Mouse (Mus musculus): ENCODE results near the gene Tecpr1. TPM values are rescaled to one million over a fixed set of nuclear protein-coding genes. Genes with fewer than 3 reads are reported as not detected.

The Tecpr1 gene
- polyA plus RNA-seq, 1 experiment from 2014 or later: 15.3 TPM

GRCm38 (mm10) chr5:144183248-144183559, 40.2 kb downstream of the Tecpr1 start:
- no peak overlapping the region for H3K4me2 ChIP-seq (ENCODE audit: low read length)
- WGBS: 73% methylated on average over 8 of the region's 8 CpGs
- H3K36me3 ChIP-seq (ENCODE audit: insufficient read depth, low read length): peaks cover 12% of the 10 kb centered on the region; the same call in 1 of the 2 replicates
- no peaks in the 10 kb centered on the region for H3K27me3 ChIP-seq (ENCODE audit: insufficient read depth, low read length)
- H3K4me1 ChIP-seq (replicated peaks; ENCODE audit: insufficient read depth, low read length): no peaks in the 10 kb centered on the region
- H3K9ac ChIP-seq (ENCODE audit: low read depth, low read length): no peak overlapping the region
- ATAC-seq (replicated peaks; ENCODE audit: low FRiP score, low read depth) (no peak), DNase-seq (ENCODE audit: low spot score) (no peak)
- H3K9me3 ChIP-seq (replicated peaks; ENCODE audit: low read length): no peaks in the 10 kb centered on the region
- H3K4me3 ChIP-seq (replicated peaks; ENCODE audit: low read depth, low read length): no peak overlapping the region
- TF ChIP-seq CTCF (IDR thresholded peaks at IDR 0.05; ENCODE audit: low read depth): no peak
- H3K27ac ChIP-seq: no peak overlapping the region

- WGBS: 71% methylated on average over 20 of the region's 20 CpGs
- Histone ChIP-seq H3K4me1 (replicated peaks; ENCODE audit: insufficient read depth, low read length) (no peaks in the 10 kb centered on the region), H3K27me3 (ENCODE audit: insufficient read depth, low read length) (no peaks in the 10 kb centered on the region), H3K36me3 (ENCODE audit: insufficient read depth, low read length) (peaks cover 11% of the 10 kb centered on the region; the same call in 1 of the 2 replicates), H3K9ac (ENCODE audit: low read depth, low read length) (no peak overlapping the region), H3K4me3 (replicated peaks; ENCODE audit: low read depth, low read length) (no peak overlapping the region), H3K9me3 (replicated peaks; ENCODE audit: low read length) (no peaks in the 10 kb centered on the region), H3K27ac (no peak overlapping the region), H3K4me2 (ENCODE audit: low read length) (no peak overlapping the region)
- TF ChIP-seq CTCF (IDR thresholded peaks at IDR 0.05; ENCODE audit: low read depth): no peak
- no peak for DNase-seq (ENCODE audit: low spot score)
- ATAC-seq (replicated peaks; ENCODE audit: low FRiP score, low read depth): no peak
Measured at GRCm38 (mm10) chr5:144182542-144183247, 40.7 kb downstream of the Tecpr1 start.

- Histone ChIP-seq H3K27ac (no peak overlapping the region), H3K27me3 (ENCODE audit: insufficient read depth, low read length) (no peaks in the 10 kb centered on the region), H3K36me3 (ENCODE audit: insufficient read depth, low read length) (peaks cover 12% of the 10 kb centered on the region; the same call in 1 of the 2 replicates), H3K4me1 (replicated peaks; ENCODE audit: insufficient read depth, low read length) (no peaks in the 10 kb centered on the region), H3K9ac (ENCODE audit: low read depth, low read length) (no peak overlapping the region), H3K9me3 (replicated peaks; ENCODE audit: low read length) (no peaks in the 10 kb centered on the region), H3K4me3 (replicated peaks; ENCODE audit: low read depth, low read length) (no peak overlapping the region), H3K4me2 (ENCODE audit: low read length) (no peak overlapping the region)
- DNase-seq (ENCODE audit: low spot score): no peak
- no peak for ATAC-seq (replicated peaks; ENCODE audit: low FRiP score, low read depth)
- 94% methylated on average over 7 of the region's 7 CpGs for WGBS
- no peak for TF ChIP-seq CTCF (IDR thresholded peaks at IDR 0.05; ENCODE audit: low read depth)
Measured at GRCm38 (mm10) chr5:144181249-144181648, 42.2 kb downstream of the Tecpr1 start.

- no peak for TF ChIP-seq CTCF (IDR thresholded peaks at IDR 0.05; ENCODE audit: low read depth)
- Histone ChIP-seq H3K27me3 (ENCODE audit: insufficient read depth, low read length) (no peaks in the 10 kb centered on the region), H3K9ac (ENCODE audit: low read depth, low read length) (no peak overlapping the region), H3K27ac (0 out of 2 replicates have a peak overlapping the region, but pooled peaks have one; percentile 16), H3K9me3 (replicated peaks; ENCODE audit: low read length) (no peaks in the 10 kb centered on the region), H3K4me2 (ENCODE audit: low read length) (no peak overlapping the region), H3K4me3 (replicated peaks; ENCODE audit: low read depth, low read length) (no peak overlapping the region), H3K4me1 (replicated peaks; ENCODE audit: insufficient read depth, low read length) (no peaks in the 10 kb centered on the region), H3K36me3 (ENCODE audit: insufficient read depth, low read length) (peaks cover 33% of the 10 kb centered on the region)
- WGBS: 38% methylated on average over 6 of the region's 6 CpGs
- peak; percentile 27 for DNase-seq (ENCODE audit: low spot score)
- ATAC-seq (replicated peaks; ENCODE audit: low FRiP score, low read depth): no peak
Measured at GRCm38 (mm10) chr5:144178216-144178615, 45.2 kb downstream of the Tecpr1 start.

GRCm38 (mm10) chr5:144173648-144174047, 49.8 kb downstream of the Tecpr1 start:
- H3K4me1 ChIP-seq (replicated peaks; ENCODE audit: insufficient read depth, low read length): no peaks in the 10 kb centered on the region
- DNase-seq (ENCODE audit: low spot score): no peak
- no peak for ATAC-seq (replicated peaks; ENCODE audit: low FRiP score, low read depth)
- peaks cover 39% of the 10 kb centered on the region for H3K36me3 ChIP-seq (ENCODE audit: insufficient read depth, low read length)
- no peaks in the 10 kb centered on the region for H3K9me3 ChIP-seq (replicated peaks; ENCODE audit: low read length)
- H3K4me3 ChIP-seq (replicated peaks; ENCODE audit: low read depth, low read length): no peak overlapping the region
- H3K9ac ChIP-seq (ENCODE audit: low read depth, low read length): no peak overlapping the region
- no peaks in the 10 kb centered on the region for H3K27me3 ChIP-seq (ENCODE audit: insufficient read depth, low read length)
- H3K27ac ChIP-seq: no peak overlapping the region
- WGBS: 84% methylated on average over 18 of the region's 18 CpGs
- no peak overlapping the region for H3K4me2 ChIP-seq (ENCODE audit: low read length)
- no peak for TF ChIP-seq CTCF (IDR thresholded peaks at IDR 0.05; ENCODE audit: low read depth)

- Histone ChIP-seq H3K9me3 (replicated peaks; ENCODE audit: low read length) (no peaks in the 10 kb centered on the region), H3K4me1 (replicated peaks; ENCODE audit: insufficient read depth, low read length) (no peaks in the 10 kb centered on the region), H3K36me3 (ENCODE audit: insufficient read depth, low read length) (peaks cover 23% of the 10 kb centered on the region; the same call in 1 of the 2 replicates), H3K27me3 (ENCODE audit: insufficient read depth, low read length) (no peaks in the 10 kb centered on the region), H3K27ac (0 out of 2 replicates have a peak overlapping the region, but pooled peaks have one; percentile 19), H3K4me3 (replicated peaks; ENCODE audit: low read depth, low read length) (no peak overlapping the region), H3K4me2 (ENCODE audit: low read length) (no peak overlapping the region), H3K9ac (ENCODE audit: low read depth, low read length) (no peak overlapping the region)
- DNase-seq (ENCODE audit: low spot score) (no peak), ATAC-seq (replicated peaks; ENCODE audit: low FRiP score, low read depth) (no peak)
- TF ChIP-seq CTCF (IDR thresholded peaks at IDR 0.05; ENCODE audit: low read depth): no peak
- 72% methylated on average over 8 of the region's 8 CpGs for WGBS
Measured at GRCm38 (mm10) chr5:144169275-144169975, 54.0 kb downstream of the Tecpr1 start.

All from kidney, postnatal 0 days (tissue).